Mouse (Mus musculus) Patski (cell line): Measurements from ENCODE around the gene 4933428G20Rik. TPM values are rescaled to one million over a fixed set of nuclear protein-coding genes. Genes with fewer than 3 reads are reported as not detected.

ENCODE experiments used
- ATAC-seq: fragments of 100-300 bp; one replicate; pipeline ENCODE4 v1.8.0; 2021
- CTCF ChIA-PET: fragments of 350-600 bp; sonication (Branson Sonifier 250); formaldehyde crosslinking; loops from one replicate; lab custom pipeline; 2022; ENCODE audit warnings: inconsistent platforms; lab: Charles Lee
- POLR2A ChIA-PET: fragments of 350-600 bp; sonication (Branson Sonifier 250); formaldehyde crosslinking; loops from one replicate; lab custom pipeline; 2022; ENCODE audit warnings: antibody characterized with exemption, inconsistent platforms; lab: Charles Lee
- DNase-seq: peaks from one replicate; pipeline ENCODE4 v3.0.0-alpha.2; 2011; ENCODE audit warnings: low read depth, low spot score
- H3K27me3 ChIP-seq: fragments of 371-371 bp; one replicate; pipeline ENCODE4 v1.5.1; 2021
- CTCF ChIP-seq: fragments of 100-300 bp; IDR thresholded peaks from one replicate; pipeline ENCODE4 v1.5.1; 2021
- in situ Hi-C: fragments of 300-500 bp; cut with MboI; formaldehyde crosslinking; loops from 3 replicates; pipeline ENCODE4 v1.11.1; 2018; ENCODE audit warnings: low pct_unique_long_range_greater_than_20kb, mixed read lengths
- polyA plus RNA-seq: library from polyadenylated mRNA; unstranded; gene quantifications from one replicate; pipeline ENCODE4 v1.2.3, GENCODE M21; 2021

The 4933428G20Rik gene
- polyA plus RNA-seq, 1 experiment from 2014 or later = 0.17 TPM

- no peaks in the 10 kb centered on the region for H3K27me3 ChIP-seq
- ATAC-seq (no peak), DNase-seq (no peak)
- POLR2A ChIA-PET = no interaction called here
- CTCF ChIA-PET = interaction anchor here (1.1 to 1.2 kb wide), 2 partner anchors 35 to 58 kb away, joined by 3 to 5 read pairs; no protein-coding TSS in a partner anchor
- TF ChIP-seq CTCF = no peak
- in situ Hi-C loops = no loop called here
Measured at GRCm38 (mm10) chr11:97465957-97466356, 34.2 kb downstream of the 4933428G20Rik start.

GRCm38 (mm10) chr11:97463991-97464390 is 36.1 kb downstream of the 4933428G20Rik start:
- ChIA-PET POLR2A (interaction anchor here (1.3 kb wide), 1 partner anchor 44 kb away, joined by 4 read pairs; no protein-coding TSS in a partner anchor), CTCF (no interaction called here)
- DNase-seq (no peak), ATAC-seq (no peak)
- H3K27me3 ChIP-seq = no peaks in the 10 kb centered on the region
- in situ Hi-C loops = no loop called here
- no peak for TF ChIP-seq CTCF

GRCm38 (mm10) chr11:97463166-97463565 is 37.0 kb downstream of the 4933428G20Rik start:
- ChIA-PET POLR2A (no interaction called here), CTCF (no interaction called here)
- DNase-seq (no peak), ATAC-seq (no peak)
- in situ Hi-C loops = no loop called here
- no peak for TF ChIP-seq CTCF
- no peaks in the 10 kb centered on the region for H3K27me3 ChIP-seq

GRCm38 (mm10) chr11:97462538-97462937 is 37.6 kb downstream of the 4933428G20Rik start:
- ATAC-seq (no peak), DNase-seq (no peak)
- POLR2A ChIA-PET = no interaction called here
- in situ Hi-C loops = no loop called here
- H3K27me3 ChIP-seq = no peaks in the 10 kb centered on the region
- no peak for TF ChIP-seq CTCF
- CTCF ChIA-PET = no interaction called here

- no peaks in the 10 kb centered on the region for H3K27me3 ChIP-seq
- ChIA-PET POLR2A (no interaction called here), CTCF (interaction anchor here (2.3 kb wide), 1 partner anchor 27 kb away, joined by 5 read pairs; no protein-coding TSS in a partner anchor)
- TF ChIP-seq CTCF = no peak
- ATAC-seq (no peak), DNase-seq (no peak)
- in situ Hi-C loops = no loop called here
Measured at GRCm38 (mm10) chr11:97461307-97461820, 38.8 kb downstream of the 4933428G20Rik start.

- ChIA-PET POLR2A (interaction anchor here (0.5 kb wide), 1 partner anchor 921 kb away, joined by 3 read pairs; no protein-coding TSS in a partner anchor), CTCF (interaction anchor here (2.1 kb wide), 1 partner anchor 12 kb away, joined by 5 read pairs; no protein-coding TSS in a partner anchor)
- in situ Hi-C loops = no loop called here
- TF ChIP-seq CTCF = no peak
- DNase-seq (no peak), ATAC-seq (no peak)
- H3K27me3 ChIP-seq = no peaks in the 10 kb centered on the region
Measured at GRCm38 (mm10) chr11:97457120-97457519, 43.0 kb downstream of the 4933428G20Rik start.

- POLR2A ChIA-PET = interaction anchor here (0.5 kb wide), 1 partner anchor 83 kb away, joined by 4 read pairs; no protein-coding TSS in a partner anchor
- CTCF ChIA-PET = no interaction called here
- ATAC-seq = no peak
- no peak for TF ChIP-seq CTCF
- no peaks in the 10 kb centered on the region for H3K27me3 ChIP-seq
- in situ Hi-C loops = no loop called here
- no peak for DNase-seq
Measured at GRCm38 (mm10) chr11:97451625-97452024, 48.5 kb downstream of the 4933428G20Rik start.

- ChIA-PET POLR2A (interaction anchor here (1.1 kb wide), 2 partner anchors 10 to 17 kb away, joined by 3 to 4 read pairs; no protein-coding TSS in a partner anchor), CTCF (interaction anchor here (1.1 to 2.0 kb wide), 2 partner anchors 18 to 42 kb away, joined by 7 to 8 read pairs; no protein-coding TSS in a partner anchor)
- DNase-seq (no peak), ATAC-seq (peak; percentile 16)
- in situ Hi-C loops = no loop called here
- H3K27me3 ChIP-seq = no peaks in the 10 kb centered on the region
- TF ChIP-seq CTCF = no peak
Measured at GRCm38 (mm10) chr11:97450305-97450922, 49.7 kb downstream of the 4933428G20Rik start.

GRCm38 (mm10) chr11:97449601-97450293 is 50.4 kb downstream of the 4933428G20Rik start:
- peak; percentile 65 for ATAC-seq
- no peaks in the 10 kb centered on the region for H3K27me3 ChIP-seq
- TF ChIP-seq CTCF = no peak
- ChIA-PET CTCF (interaction anchor here (1.1 to 2.0 kb wide), 2 partner anchors 19 to 41 kb away, joined by 7 to 8 read pairs; no protein-coding TSS in a partner anchor), POLR2A (interaction anchor here (1.1 kb wide), 2 partner anchors 9 to 17 kb away, joined by 3 to 4 read pairs; no protein-coding TSS in a partner anchor)
- in situ Hi-C loops = no loop called here
- DNase-seq = no peak

- no peaks in the 10 kb centered on the region for H3K27me3 ChIP-seq
- POLR2A ChIA-PET = no interaction called here
- no peak for TF ChIP-seq CTCF
- in situ Hi-C loops = no loop called here
- CTCF ChIA-PET = interaction anchor here (1.4 to 2.0 kb wide), 2 partner anchors 20 to 40 kb away, joined by 6 to 8 read pairs; no protein-coding TSS in a partner anchor
- ATAC-seq = no peak
- no peak for DNase-seq
Measured at GRCm38 (mm10) chr11:97448611-97449394, 51.3 kb downstream of the 4933428G20Rik start.
